Mouse (Mus musculus) ES-E14 (cell line): ENCODE results near the gene Fbxl7. TPM values are rescaled to one million over a fixed set of nuclear protein-coding genes. Genes with fewer than 3 reads are reported as not detected.
"Not testable (repeated sequence)": the region's sequence is repeated elsewhere in the genome, so short reads cannot be mapped to it uniquely, and the experiment has no call there.

Experiments used
- DNase-seq: peaks from one replicate; pipeline ENCODE4 v3.0.0-alpha.2; 2013; ENCODE audit warnings: low read depth, low spot score
- H3K27ac ChIP-seq: 2 replicates; pipeline ENCODE4 v1.5.1; 2012; ENCODE audit warnings: low read depth, mild to moderate bottlenecking, low read length, moderate library complexity, mixed read lengths; ENCODE audit not compliant: poor library complexity, insufficient read depth, severe bottlenecking
- H3K36me3 ChIP-seq: 2 replicates; pipeline ENCODE4 v1.6.1; 2012; ENCODE audit warnings: mild to moderate bottlenecking, low read length, moderate library complexity, mixed read lengths; ENCODE audit not compliant: control insufficient read depth, poor library complexity, insufficient read depth, severe bottlenecking
- H3K4me1 ChIP-seq, 2 experiments: fragments of 150-350 bp in 1 of 2; sonication (generic) in 1 of 2; 2 replicates each; pipeline ENCODE4 v1.6.1; 2012; ENCODE audit warnings: low read length in 2 of 2, mild to moderate bottlenecking in 1 of 2, mixed read lengths in 1 of 2; ENCODE audit not compliant: control insufficient read depth in 2 of 2, insufficient read depth in 2 of 2, poor library complexity in 1 of 2
- H3K4me3 ChIP-seq, 2 experiments: fragments of 150-350 bp in 1 of 2; sonication (generic) in 1 of 2; 2 replicates each; pipeline ENCODE4 v1.5.1; 2012; ENCODE audit warnings: low read length in 2 of 2, low read depth in 1 of 2, mild to moderate bottlenecking in 1 of 2, mixed read lengths in 1 of 2; ENCODE audit not compliant: insufficient read depth in 1 of 2, poor library complexity in 1 of 2, severe bottlenecking in 1 of 2
- H3K9ac ChIP-seq: 2 replicates; pipeline ENCODE4 v1.6.1; 2012; ENCODE audit warnings: low read depth, mild to moderate bottlenecking, low read length, mixed read lengths; ENCODE audit not compliant: poor library complexity, insufficient read depth, severe bottlenecking
- H3K9me3 ChIP-seq: fragments of 150-350 bp; sonication (generic); 2 replicates; pipeline ENCODE4 v1.6.1; 2012; ENCODE audit warnings: low read depth, mild to moderate bottlenecking, low read length; ENCODE audit not compliant: control insufficient read depth, insufficient read depth
- CHD2 ChIP-seq: IDR thresholded peaks from 2 replicates; pipeline ENCODE4 v1.6.1; 2014; ENCODE audit warnings: mild to moderate bottlenecking, low read depth, low read length, inconsistent platforms
- HCFC1 ChIP-seq: IDR thresholded peaks from 2 replicates; pipeline ENCODE4 v1.6.1; 2012; ENCODE audit warnings: low read length, inconsistent platforms, borderline replicate concordance; ENCODE audit not compliant: insufficient read depth
- MAFK ChIP-seq: IDR thresholded peaks from 2 replicates; pipeline ENCODE4 v1.6.1; 2014; ENCODE audit warnings: mild to moderate bottlenecking, low read depth, low read length, inconsistent platforms; ENCODE audit not compliant: insufficient read depth
- ZC3H11A ChIP-seq: IDR thresholded peaks from 2 replicates; pipeline ENCODE4 v1.6.1; 2012; ENCODE audit warnings: low read depth, mild to moderate bottlenecking, inconsistent platforms, low read length, borderline replicate concordance
- ZNF384 ChIP-seq: IDR thresholded peaks from 2 replicates; pipeline ENCODE4 v1.6.1; 2012; ENCODE audit warnings: low read depth, low read length, inconsistent platforms
- in situ Hi-C, 2 experiments: fragments of 600-800 bp; cut with MboI; formaldehyde crosslinking; loops; one replicate each; pipeline ENCODE4 v1.15.1; 2025; ENCODE audit warnings: low sequenced_read_pairs in 2 of 2, inconsistent platforms in 1 of 2; ENCODE audit not compliant: unreplicated experiment in 2 of 2
- total RNA-seq: library from RNA; depleted of rRNA; stranded (reverse); fragments of 300-350 nt; gene quantifications from 2 replicates; pipeline ENCODE4 v1.2.3, GENCODE M21; 2012

Fbxl7 gene
- total RNA-seq, 1 experiment = 0.98 TPM

DNA sequence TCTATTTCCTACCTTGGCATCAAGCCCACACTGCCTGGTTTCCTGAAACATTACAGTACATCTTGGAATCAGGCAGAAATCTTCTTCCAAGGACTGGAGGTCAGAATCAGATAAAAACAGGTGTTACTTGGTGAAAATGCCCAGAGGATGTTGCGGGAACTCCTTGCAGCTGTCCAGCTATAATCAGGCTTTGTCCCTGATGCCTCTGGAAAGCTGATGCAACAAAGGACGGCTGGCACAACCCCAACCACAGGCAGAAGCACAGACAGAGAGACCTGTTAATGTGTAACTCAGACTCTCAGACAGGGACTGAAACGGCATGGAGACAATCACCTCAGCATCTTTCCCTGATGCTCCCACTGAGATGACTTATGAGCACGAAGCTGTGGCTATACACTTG is 133.7 kb downstream of the Fbxl7 start:
- no peak overlapping the region for H3K4me3 ChIP-seq
- no peak overlapping the region for H3K27ac ChIP-seq
- H3K36me3 ChIP-seq = no peaks in the 10 kb centered on the region
- H3K4me1 ChIP-seq = no peaks in the 10 kb centered on the region
- DNase-seq = no peak
- in situ Hi-C loops = no loop called here
- H3K9ac ChIP-seq = no peak overlapping the region
- no peaks in the 10 kb centered on the region for H3K9me3 ChIP-seq
- TF ChIP-seq ZNF384 (no peak), MAFK (no peak), HCFC1 (no peak), CHD2 (no peak), ZC3H11A (no peak)

DNA sequence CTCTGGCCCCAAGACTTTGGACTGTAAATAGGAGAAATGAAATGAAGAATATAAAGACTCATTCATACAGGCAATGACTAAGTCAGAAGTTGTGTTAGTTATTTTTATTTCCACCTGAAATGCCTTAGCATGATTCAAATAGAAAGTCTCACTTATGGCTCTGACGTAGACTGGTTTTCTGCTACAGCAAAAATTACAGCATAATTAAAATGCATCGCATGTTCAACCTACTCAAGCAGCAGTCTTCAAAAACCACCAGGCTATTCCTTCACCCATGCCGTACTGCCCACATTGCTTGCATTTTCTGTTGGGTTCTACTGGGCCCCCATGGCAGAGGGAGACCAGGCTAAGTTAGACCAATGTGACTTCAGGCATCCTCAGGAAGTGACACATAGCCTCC is 146.9 kb downstream of the Fbxl7 start:
- Histone ChIP-seq H3K9me3 (no peaks in the 10 kb centered on the region), H3K4me3 (no peak overlapping the region), H3K9ac (no peak overlapping the region), H3K27ac (no peak overlapping the region), H3K4me1 (no peaks in the 10 kb centered on the region), H3K36me3 (no peaks in the 10 kb centered on the region)
- in situ Hi-C loops = no loop called here
- TF ChIP-seq HCFC1 = no peak
- no peak for TF ChIP-seq ZC3H11A
- TF ChIP-seq ZNF384 = no peak
- TF ChIP-seq MAFK = no peak
- TF ChIP-seq CHD2 = no peak
- no peak for DNase-seq

DNA sequence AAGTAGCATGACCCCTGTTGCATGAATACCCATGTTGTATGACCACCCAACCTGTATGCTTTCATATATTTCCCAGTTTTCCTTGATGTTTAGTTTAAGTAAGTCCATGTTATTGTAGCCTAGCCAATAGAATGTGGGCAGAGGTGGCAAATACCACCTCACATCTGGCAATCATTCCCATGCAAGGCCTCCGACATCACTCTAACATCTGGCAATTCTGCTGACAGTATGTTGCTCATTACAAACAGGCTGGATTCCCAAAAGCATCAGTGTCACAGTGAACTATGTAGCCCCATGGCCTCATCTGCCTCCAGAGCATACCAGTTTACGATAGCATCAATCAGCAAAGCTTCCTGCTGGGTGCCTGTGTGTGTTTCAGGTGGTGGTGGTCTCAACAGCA is 163.0 kb downstream of the Fbxl7 start:
- no peak overlapping the region for H3K9ac ChIP-seq
- in situ Hi-C loops = no loop called here

DNA sequence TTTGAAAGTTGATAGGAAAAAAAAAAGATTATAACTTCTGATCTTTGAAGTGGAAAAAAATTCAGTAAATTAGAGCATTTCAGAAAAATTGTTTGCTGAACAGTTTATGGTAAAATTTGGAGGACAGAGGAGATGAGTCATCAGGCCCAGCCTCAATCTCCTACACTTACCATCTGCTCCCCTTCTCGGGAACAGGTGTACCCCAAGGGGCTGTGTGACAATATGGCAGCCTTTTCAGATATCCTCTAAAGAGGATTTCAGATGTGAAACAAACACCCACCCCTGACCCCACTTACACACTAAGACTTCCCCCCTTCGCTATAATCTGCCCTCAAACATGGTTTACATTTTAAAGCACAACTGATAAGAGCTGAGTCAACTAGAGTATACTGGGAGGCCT is 164.6 kb downstream of the Fbxl7 start:
- no peaks in the 10 kb centered on the region for H3K4me1 ChIP-seq
- DNase-seq = no peak
- in situ Hi-C loops = no loop called here
- no peak overlapping the region for H3K9ac ChIP-seq
- no peak overlapping the region for H3K27ac ChIP-seq
- TF ChIP-seq HCFC1 (no peak), MAFK (no peak), ZC3H11A (no peak), CHD2 (no peak), ZNF384 (no peak)
- H3K9me3 ChIP-seq = no peaks in the 10 kb centered on the region
- H3K36me3 ChIP-seq = no peaks in the 10 kb centered on the region
- no peak overlapping the region for H3K4me3 ChIP-seq

More for the DNA sequence above, 163.0 kb downstream of the Fbxl7 start:
- H3K27ac ChIP-seq = no peak overlapping the region
- no peaks in the 10 kb centered on the region for H3K9me3 ChIP-seq
- no peaks in the 10 kb centered on the region for H3K36me3 ChIP-seq
- no peak overlapping the region for H3K4me3 ChIP-seq
- H3K4me1 ChIP-seq = no peaks in the 10 kb centered on the region
- no peak for DNase-seq
- no peak for TF ChIP-seq ZC3H11A
- no peak for TF ChIP-seq HCFC1
- no peak for TF ChIP-seq CHD2
- no peak for TF ChIP-seq ZNF384
- no peak for TF ChIP-seq MAFK

DNA sequence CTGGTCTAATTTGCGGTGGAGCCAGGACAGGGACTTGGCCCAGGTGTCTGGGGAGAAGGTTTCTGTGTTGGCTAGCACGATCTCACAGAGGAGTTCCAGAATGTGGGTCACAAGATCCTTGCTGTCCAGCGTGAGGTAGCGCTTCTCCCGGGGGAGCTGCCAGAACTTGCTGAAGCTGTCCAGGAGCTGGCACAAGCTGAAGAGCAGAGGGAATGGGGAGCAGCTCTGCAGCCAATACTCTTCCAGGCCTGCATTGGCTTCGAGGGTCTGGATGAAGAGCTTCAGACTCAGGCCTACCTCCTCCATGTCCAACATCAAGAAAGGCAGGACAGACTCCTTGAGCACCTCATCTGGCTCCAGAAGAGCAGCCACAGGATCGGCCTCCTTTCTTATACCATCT is 166.0 kb downstream of the Fbxl7 start:
- H3K27ac ChIP-seq, DNase-seq, H3K4me1 ChIP-seq, H3K9ac ChIP-seq, H3K36me3 ChIP-seq, in situ Hi-C loops, H3K9me3 ChIP-seq, H3K4me3 ChIP-seq: not testable (repeated sequence)
